Mouse (Mus musculus) ES-Bruce4 (cell line): ENCODE results near the gene Rnasel.

Experiments used
- CTCF ChIP-seq: IDR thresholded peaks from one replicate; pipeline ENCODE4 v1.8.1; 2011; ENCODE audit warnings: low read depth, low read length
- POLR2A ChIP-seq: IDR thresholded peaks from one replicate; pipeline ENCODE4 v1.8.1; 2011; ENCODE audit warnings: low read length; ENCODE audit not compliant: insufficient read depth

DNA sequence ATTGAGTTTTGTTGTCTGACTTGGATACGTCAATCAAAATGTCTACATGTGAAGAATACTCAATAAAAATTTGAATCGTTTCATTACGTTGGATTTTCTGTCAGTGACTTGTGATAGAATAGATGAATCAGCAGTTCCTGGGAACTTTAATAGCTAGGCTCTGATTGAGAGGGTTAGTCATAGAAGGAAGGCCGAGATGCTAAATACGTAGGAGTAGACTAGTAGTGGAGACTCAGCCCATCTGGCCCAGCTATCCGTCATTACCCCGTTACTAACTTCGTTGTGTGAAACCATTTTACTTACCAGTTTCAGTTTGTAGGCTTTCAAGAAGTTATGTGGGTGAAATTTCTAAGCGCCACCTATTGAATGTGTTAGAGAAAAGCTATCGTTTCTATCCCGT is 14.9 kb downstream of the Rnasel start:
- TF ChIP-seq POLR2A, result no peak
- no peak for TF ChIP-seq CTCF
